Mouse (Mus musculus): Measurements from ENCODE around the gene Tmem43. TPM values are rescaled to one million over a fixed set of nuclear protein-coding genes. Genes with fewer than 3 reads are reported as not detected.

The Tmem43 gene
- total RNA-seq, 1 experiment from 2014 or later, result 42.4 TPM

GRCm38 (mm10) chr6:91488496-91489212 is 15.2 kb downstream of the Tmem43 start:
- peak; percentile 30 for DNase-seq

GRCm38 (mm10) chr6:91489872-91490271 is 16.4 kb downstream of the Tmem43 start:
- no peak for DNase-seq

- no peak for DNase-seq
Measured at GRCm38 (mm10) chr6:91491004-91491403, 17.5 kb downstream of the Tmem43 start.

DNA sequence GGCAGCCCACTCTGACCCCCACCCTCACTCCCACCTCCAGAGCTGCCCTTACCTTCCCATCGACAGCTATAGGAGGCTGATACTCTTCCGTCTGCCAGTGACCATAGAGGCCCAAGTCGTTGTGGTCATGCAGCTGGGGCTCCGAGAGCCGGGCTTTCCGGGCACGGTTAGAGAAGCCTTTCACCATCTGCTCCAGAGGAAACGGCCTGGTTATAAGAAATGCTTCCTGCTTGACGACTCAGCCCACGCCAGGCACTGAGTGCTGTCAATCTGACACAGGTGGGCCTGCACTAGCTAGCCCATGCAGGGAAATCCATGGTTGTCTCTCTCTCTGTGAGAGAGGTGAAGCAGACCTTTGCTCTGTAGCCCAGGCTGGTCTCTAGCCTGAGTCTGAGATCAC is 19.6 kb downstream of the Tmem43 start:
- DNase-seq, result no peak

GRCm38 (mm10) chr6:91494526-91494925 is 21.0 kb downstream of the Tmem43 start:
- DNase-seq, result no peak

GRCm38 (mm10) chr6:91503302-91503701 is 29.8 kb downstream of the Tmem43 start:
- DNase-seq, result no peak

- DNase-seq, result no peak
Measured at GRCm38 (mm10) chr6:91506036-91506435, 32.5 kb downstream of the Tmem43 start.

GRCm38 (mm10) chr6:91508041-91508440 is 34.5 kb downstream of the Tmem43 start:
- DNase-seq, result no peak

DNA sequence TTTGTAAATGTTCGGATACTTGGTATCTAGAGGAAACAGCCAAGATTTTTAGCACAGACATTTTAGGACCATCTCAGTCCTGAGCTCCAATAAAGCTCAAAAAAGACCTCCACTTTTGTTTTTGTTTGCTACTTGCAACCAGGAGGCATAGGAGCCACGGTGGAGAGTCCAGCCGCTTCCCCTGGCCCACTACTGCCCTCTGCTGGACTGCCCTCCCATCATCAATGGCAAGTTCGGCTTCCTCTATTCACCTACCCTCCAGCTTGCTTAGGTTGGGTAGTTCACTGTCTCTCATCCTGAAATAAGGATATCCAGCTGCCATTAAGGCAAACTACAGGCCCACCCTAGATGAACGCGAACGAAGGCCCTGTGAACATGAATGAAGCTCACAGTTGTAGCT is 35.8 kb downstream of the Tmem43 start:
- DNase-seq, result peak; percentile 87

DNA sequence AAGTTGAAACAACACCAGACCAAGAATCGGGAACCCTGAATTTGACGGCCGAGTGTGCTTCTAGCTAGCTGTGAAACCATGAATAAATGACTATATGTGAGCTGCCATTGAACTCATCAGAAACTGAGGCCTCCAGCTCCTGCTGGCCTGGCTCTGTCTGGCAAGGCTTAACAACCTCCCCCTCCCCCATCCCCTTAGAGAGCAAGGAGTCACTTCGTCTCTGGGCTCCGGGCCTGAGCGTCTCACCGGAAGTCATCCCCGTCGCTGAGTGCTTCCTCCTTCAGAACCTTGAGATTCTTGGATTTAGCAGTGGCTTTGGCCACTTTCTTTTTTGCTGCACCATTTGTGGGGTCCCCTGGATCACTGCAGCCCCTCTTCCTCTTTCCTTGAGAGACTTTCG is 36.7 kb downstream of the Tmem43 start:
- DNase-seq, result no peak

DNA sequence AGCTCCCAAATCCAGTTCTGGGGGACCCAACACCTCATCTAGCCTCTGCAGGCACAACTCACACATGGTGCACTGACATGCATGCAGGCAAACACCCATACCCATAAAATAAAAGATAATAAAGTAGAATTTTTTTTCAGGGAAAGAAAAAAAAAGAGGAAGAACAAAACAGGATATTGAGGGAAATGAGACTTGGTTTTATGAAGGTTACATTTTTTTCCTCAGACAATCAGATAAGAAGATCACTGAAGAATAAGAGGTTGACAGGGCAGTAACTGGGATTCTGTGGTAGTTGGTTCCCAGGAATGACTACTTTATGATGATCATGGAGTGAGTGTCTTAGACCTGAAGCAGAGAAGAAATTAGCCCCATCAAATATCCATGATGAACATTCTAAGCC is 40.6 kb downstream of the Tmem43 start:
- DNase-seq, result no peak

DNA sequence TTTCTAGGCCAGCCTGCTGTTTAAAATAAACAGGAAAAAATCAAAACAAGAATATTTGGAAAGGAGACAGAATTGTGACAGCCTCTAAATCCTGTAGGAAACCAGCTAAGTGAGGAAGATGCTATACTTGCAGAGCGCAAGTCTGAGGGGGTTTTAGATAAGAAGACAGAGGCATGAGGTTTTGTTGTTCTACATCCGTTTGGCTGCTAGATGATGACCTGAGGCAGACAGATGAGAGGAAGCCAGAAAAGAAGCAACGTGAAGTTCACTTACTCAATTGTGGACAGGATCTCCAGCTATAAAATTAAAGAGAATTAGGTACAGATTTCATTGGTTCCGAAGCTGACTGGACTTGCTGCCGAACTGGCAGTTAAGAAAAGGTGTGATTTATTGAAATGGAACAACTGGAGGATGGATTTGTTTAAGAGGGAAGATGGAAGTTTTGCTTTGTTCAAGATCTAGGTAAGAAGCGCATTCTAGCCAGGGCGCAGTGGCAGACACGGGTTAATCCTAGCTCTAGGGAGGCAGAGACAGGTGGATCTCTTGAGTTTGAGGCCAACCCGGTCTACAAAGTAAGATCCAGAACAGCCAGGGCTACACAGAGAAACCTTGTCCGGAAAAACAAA is 41.3 kb downstream of the Tmem43 start:
- DNase-seq, result no peak

DNA sequence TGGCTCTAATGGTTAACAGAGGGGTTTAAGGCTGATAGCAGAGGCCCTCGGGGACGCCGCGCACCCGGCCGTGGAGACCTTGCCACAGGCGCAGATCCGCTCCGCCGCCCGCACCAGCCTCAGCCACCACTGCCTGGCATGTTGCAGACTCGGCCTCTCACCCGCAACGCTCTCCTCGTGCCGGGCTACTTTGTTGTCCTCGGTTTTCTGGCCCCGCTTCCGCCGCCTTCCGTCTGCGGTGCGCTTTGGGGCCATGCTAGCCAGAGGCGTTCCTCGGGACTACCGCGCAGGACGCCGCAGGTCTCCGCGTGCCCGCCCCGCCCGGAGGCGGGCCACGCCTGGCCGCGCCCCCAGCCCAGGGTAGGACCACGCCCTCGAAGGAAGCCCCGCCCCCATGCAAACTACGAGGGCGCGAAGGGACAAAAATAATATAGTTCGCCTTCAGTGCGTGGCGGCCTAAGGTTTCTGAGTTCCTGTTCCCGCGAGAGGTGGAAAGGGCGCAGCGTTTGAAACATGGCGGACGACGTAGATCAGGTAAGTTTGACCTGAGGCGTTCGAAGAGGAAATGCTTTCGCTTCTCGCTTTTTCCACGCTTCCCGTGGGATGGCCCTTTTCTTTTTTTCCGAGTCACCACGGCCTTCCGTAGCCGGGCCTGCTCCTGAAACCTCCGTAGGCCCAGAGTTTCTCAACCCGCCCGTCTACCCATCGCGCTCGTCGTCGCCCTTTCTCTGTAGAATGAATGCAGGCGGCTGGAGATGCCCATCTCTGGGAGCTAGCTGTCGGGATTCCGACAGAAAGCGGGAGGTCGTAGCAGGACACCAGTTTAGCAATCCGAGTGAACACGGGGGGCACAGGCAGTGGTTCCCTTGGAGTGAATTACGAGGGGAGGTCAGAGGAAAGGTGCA is 42.3 kb downstream of the Tmem43 start, which contains the start of the genes Xpc and Lsm3:
TSS of gene Xpc (minus strand) at position 344 of the 905 bp plus-strand sequence.
TSS of gene Lsm3 (plus strand) at position 384 of the 905 bp plus-strand sequence.
- DNase-seq, result peak; percentile 97

- no peak for DNase-seq
Measured at GRCm38 (mm10) chr6:91518454-91519020, 45.0 kb downstream of the Tmem43 start.

DNA sequence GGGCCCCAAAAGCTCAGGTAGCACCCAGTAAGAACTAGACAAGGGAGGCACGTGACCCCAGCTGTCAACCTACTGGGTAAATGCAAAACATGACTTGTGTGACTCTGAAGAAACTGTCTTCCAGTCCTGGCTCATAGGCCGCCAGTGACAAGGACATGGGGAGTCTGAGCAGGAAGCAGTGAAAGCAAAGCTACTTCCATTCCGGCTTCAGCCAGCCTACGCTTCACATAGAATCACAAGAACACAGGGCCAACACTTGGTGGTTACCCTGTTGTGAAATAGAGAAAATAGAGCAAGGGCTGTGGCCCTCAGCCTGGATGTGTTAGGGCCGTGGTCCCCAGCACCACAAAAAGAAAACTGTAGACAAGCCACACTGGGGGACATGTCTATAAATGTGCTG is 49.3 kb downstream of the Tmem43 start:
- no peak for DNase-seq

DNA sequence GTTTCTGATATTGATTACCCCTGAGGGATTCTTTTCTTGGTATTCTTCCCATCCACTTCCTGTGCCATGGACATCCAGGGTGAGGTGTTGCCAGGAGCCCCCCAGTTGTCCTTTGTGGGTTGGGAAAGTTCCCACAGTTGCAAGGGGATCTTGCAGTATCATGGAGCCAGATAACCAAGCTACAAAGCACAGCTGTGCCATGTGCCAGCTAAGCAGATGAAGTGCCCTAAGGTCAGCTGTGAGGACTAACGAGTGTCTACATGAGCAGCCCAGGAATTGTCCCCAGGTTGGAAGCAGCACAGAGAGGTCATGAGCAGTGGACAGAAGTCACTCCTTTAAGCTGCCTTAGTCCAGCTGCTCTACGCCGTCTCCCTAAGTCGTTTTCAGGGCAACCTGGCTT is 52.0 kb downstream of the Tmem43 start:
- no peak for DNase-seq

- DNase-seq, result no peak
Measured at GRCm38 (mm10) chr6:91527227-91527860, 53.8 kb downstream of the Tmem43 start.

DNA sequence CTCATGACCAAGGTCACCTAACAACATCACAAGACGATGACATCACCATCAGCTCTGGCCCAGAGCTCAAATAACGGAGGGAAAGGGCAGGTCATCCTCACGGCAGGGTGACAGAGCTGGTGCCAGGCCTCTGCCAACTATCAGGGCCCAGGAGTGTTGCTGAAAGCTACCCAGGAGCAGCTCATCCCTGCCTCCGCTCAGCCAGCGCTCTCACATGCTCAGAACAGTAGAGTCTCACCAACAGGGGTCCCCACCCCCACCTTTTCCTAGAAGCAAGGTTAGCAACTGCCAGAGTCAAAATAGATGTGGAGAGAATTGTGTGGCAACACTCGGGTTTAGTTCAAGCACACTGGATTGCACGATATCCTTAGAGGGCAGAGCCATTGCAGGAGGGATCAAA is 54.8 kb downstream of the Tmem43 start:
- peak; percentile 7 for DNase-seq

- no peak for DNase-seq
Measured at GRCm38 (mm10) chr6:91530673-91531072, 57.2 kb downstream of the Tmem43 start.

DNA sequence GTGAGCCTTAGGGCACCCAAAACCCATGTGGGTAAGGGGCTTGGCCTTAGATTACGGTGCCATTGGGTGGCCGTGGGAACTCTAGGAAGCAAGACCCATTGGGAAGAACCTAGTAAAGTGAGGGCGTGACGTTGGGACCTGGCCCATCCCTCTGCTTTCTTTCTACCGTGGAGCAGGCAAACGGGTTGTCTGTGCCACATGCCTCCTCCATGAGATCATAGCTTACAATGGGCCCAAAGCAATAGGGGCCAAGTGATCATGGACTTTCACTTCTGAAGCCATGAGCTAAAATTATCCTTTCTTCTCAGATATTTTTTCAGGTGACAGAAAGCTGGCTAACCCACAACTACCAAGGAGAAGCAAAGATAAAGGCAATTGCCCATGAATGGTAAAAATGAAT is 57.8 kb downstream of the Tmem43 start:
- DNase-seq, result no peak

- DNase-seq, result no peak
Measured at GRCm38 (mm10) chr6:91532661-91533060, 59.2 kb downstream of the Tmem43 start.

GRCm38 (mm10) chr6:91533359-91533758 is 59.9 kb downstream of the Tmem43 start:
- DNase-seq, result no peak
